Mouse (Mus musculus): ENCODE results near the gene Hmgb1.
A peak's percentile ranks its signal among the peaks of the same experiment; 100 is the strongest.

Gene Hmgb1

DNA sequence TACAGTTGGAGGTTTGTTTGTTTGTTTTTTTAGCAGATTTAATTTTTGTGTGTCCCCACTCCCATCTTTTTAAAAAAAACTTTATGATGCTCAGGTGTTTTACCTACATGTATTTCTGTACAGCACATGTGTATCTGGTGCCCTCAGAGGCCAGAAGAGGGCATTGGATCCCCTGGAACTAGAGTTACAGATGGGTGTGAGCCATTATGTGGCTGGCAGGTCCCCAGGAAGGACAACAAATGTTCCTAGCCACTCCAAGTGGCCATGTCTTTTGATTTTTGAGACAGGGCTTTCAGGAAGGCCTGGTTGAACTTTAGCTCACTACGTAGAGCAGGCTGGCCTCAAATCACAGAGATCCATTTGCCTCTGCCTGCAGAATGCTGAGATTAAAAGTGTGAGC is 121.5 kb downstream of the Hmgb1 start:
- peak; percentile 17 for DNase-seq (ENCODE audit: inconsistent ontology term)

DNA sequence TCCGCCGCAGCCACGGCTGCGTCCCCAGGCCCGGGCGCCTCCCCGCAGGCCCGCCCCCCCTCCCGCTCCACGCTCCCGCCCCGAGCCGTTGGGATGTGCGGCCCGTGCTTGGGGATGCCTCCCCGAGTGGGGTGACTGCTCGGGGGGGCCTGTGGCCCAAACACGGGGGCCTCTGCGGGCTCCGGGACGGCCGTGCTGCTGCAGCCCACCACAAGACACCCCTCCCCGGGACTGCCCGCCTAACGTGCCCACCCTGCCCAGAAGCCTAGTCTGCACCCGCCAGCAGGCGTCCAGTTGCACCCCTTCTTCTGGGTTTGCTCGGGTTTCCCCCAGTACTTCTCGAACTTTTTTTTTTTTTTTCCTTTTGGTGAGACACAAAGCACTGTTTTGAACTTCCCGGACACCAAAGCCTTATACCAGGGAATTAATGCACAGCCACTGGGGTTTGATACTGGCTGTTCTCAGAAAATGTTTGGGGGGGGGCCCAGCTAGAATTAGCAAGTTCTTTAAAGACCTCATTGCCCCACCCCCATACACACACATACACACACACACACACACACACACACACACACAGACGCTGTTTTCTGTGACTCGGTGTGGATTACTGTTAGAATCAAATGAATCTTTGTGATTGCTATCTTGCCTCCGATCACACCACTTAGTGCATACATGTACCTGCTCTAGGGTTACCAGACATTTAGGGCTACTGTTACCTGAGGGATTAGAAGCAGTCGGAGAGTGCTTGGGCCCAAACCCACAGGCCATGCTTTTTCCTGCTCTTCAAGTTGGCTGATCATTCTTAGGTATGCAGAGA is 130.7 kb downstream of the Hmgb1 start:
- DNase-seq (ENCODE audit: inconsistent ontology term), result no peak

DNA sequence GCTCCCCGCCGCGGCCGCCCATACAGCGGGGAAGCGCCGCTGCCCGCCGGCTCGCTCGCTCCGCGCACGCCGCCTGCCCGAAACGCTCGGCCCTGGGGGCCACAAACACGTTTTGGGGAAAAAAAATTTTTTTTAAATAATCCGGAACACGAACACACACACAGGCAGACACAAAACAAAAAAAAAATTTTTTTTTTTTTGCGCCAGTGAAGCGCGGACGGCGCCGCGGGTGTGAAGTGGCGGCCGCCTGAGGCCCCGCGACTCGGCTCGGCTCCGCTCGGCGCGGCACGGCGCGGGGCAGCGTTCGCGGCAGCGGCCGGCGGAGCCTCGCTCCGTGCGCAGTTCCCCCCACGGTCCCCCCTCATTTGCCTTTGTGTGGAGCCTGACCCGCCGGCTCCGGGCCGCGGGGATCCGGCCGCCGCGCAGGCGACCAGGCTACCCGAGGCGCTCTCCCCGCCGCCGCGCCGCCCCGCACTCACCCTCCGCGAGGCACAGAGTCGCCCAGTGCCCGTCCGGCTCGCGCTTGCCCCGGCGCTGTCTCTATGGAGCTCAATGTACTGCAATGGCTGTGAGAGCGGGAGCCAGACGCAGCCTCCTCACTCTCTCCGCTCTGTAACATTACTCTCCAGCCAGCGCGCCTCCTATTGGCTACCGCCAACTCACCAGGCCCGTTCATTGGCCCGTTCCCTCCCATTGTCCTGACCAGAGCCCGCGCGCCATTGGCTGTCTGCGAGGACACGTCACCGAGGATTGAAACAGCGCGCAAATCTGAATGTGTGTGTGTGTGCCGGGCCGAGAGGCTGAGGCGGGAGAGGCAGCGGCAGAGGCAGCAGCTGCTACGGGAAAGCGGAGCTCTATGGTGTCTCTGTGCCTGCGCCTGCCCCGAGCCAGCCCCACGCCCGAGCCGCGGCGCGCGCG is 131.6 kb downstream of the Hmgb1 start:
- DNase-seq (ENCODE audit: inconsistent ontology term), result peak; percentile 98

GRCm38 (mm10) chr5:149051571-149052420 is 132.5 kb downstream of the Hmgb1 start:
- peak; percentile 90 for DNase-seq (ENCODE audit: inconsistent ontology term)

GRCm38 (mm10) chr5:149051194-149051570 is 133.1 kb downstream of the Hmgb1 start:
- DNase-seq (ENCODE audit: inconsistent ontology term), result peak; percentile 78

- DNase-seq (ENCODE audit: inconsistent ontology term), result peak; percentile 12
Observed at GRCm38 (mm10) chr5:149050588-149051160, 133.6 kb downstream of the Hmgb1 start.

DNA sequence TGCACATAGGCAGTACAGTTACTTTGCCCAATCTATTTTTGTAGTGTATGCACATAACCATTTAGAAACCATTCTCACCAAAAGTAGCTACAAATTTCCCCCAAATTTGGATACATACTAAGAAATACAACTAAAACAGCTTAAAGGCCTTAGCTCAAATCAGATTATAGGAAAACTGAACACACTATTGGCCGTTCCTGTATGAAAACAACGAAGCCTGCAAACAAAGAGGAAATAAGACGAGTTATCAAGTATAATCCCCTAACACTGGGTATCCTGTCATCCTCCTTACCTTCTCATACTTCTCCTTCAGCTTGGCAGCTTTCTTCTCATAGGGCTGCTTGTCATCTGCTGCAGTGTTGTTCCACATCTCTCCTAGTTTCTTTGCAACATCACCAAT is 134.9 kb downstream of the Hmgb1 start:
- no peak for DNase-seq (ENCODE audit: inconsistent ontology term)

GRCm38 (mm10) chr5:149048961-149049360 is 135.3 kb downstream of the Hmgb1 start:
- peak; percentile 42 for DNase-seq (ENCODE audit: inconsistent ontology term)

DNA sequence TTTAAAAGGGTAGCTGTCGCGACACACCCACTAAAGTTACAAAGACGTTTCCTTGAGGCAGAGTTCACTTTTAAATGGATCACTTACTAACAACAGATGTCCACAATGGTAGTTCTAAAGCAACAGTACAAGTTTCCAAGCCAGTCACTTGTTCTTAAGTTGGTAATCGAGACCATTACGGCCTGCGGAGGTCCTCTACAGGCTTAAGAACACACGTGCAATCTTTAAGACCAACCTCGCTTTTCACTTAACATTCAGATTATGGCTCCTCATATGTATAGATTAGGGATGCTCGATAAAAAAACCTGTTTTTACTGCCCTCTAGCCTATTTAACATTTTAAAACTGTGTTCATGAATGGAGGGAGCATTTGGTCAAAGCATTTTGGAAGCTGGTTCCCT is 137.6 kb downstream of the Hmgb1 start:
- no peak for DNase-seq (ENCODE audit: inconsistent ontology term)

GRCm38 (mm10) chr5:149045470-149046085 is 138.7 kb downstream of the Hmgb1 start:
- DNase-seq (ENCODE audit: inconsistent ontology term), result no peak

- no peak for DNase-seq (ENCODE audit: inconsistent ontology term)
Observed at GRCm38 (mm10) chr5:149045054-149045453, 139.2 kb downstream of the Hmgb1 start.

GRCm38 (mm10) chr5:149044067-149044466 is 140.2 kb downstream of the Hmgb1 start:
- DNase-seq (ENCODE audit: inconsistent ontology term), result no peak

GRCm38 (mm10) chr5:149043240-149043639 is 141.0 kb downstream of the Hmgb1 start:
- no peak for DNase-seq (ENCODE audit: inconsistent ontology term)

DNA sequence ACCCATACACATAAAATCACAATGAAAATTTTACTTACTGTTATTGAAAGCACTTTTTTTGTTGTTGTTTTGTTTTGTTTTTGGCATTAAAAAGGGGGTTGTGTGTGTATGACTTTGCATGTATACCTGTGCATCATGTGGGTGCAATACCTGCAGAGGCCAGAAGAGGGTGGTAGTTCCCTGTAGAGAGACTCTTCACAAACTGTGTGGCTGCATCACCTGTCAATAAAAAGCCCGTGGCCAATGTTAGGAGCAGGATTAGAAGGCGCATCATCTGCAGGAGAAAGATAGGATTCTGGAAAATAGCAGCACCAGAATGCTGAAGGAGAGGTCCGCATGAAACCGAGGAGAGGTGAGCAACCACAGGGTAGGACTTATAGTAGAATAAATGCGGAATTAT is 144.5 kb downstream of the Hmgb1 start:
- DNase-seq (ENCODE audit: inconsistent ontology term), result no peak

GRCm38 (mm10) chr5:149037729-149038128 is 146.6 kb downstream of the Hmgb1 start:
- DNase-seq (ENCODE audit: inconsistent ontology term), result no peak

GRCm38 (mm10) chr5:149036920-149037319 is 147.4 kb downstream of the Hmgb1 start:
- no peak for DNase-seq (ENCODE audit: inconsistent ontology term)

- DNase-seq (ENCODE audit: inconsistent ontology term), result no peak
Observed at GRCm38 (mm10) chr5:149032438-149032837, 151.9 kb downstream of the Hmgb1 start.

DNA sequence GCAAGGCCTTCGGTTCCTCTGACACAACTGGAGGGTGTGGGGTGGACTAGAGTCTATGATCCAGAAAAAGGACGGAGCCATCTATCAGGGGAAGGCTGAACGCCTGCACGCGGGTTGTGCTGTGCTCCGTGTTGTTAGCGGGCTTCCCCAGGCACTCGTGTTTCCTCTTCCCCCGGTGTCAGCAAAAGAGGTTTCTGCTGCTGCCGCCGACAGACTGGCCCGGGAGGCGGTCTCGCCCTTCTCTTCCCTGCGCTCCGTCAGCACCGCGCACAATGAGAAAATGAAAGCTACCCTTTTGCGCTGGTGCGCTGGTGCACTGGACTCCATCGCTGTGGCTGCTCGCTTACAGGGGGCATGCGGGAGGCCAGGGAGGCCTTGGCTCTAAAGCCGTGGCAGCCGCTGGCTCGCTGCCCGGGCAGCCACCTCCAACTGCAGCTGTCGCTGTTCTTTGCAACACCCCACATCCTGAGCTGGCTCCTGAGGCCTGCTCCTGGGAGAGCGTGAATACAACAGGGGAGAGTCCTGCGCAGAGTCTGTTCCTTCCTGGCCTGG is 153.0 kb downstream of the Hmgb1 start:
- DNase-seq (ENCODE audit: inconsistent ontology term), result peak; percentile 91

DNA sequence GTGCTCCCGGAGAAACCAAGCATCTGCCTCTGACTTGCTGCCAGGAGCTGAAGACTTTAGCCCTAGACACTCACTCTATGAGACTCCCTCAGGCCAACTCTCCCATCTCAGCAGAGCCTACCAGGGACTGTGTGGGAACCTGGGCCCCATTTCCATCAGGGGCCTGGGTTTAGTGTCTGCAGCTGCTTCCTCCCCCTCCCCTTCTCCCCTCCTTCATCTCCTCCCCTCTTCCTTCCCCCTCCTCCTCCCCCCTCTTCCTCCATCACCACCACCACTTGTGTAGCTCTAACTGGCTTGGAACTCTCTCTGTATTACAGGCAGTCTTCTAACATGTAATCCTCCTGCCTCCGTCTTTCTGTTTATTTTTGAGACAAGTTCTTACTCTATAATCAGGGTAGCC is 154.2 kb downstream of the Hmgb1 start:
- no peak for DNase-seq (ENCODE audit: inconsistent ontology term)

DNA sequence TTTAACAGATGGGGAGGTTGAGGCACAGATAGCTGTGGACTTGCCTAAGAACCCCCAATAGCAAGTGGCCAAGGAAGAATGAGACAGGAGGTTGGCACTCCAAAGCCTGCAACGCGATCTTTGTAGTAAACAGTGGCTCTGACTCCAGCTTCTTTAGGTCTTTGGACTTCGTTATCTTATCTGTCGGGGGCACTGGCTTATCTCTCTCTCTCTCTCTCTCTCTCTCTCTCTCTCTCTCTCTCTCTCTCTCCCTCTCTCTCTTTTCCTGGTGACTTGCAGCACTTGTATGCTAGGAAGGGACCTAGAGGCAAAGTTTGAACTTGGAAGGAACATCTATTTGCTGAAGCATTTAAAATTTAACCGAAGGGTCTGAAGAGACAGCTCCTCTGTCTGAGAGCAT is 155.9 kb downstream of the Hmgb1 start:
- no peak for DNase-seq (ENCODE audit: inconsistent ontology term)

- no peak for DNase-seq (ENCODE audit: inconsistent ontology term)
Observed at GRCm38 (mm10) chr5:149027389-149027788, 156.9 kb downstream of the Hmgb1 start.
